Mouse (Mus musculus): ENCODE data around the gene Asgr1.
A peak's percentile ranks its signal among the peaks of the same experiment; 100 is the strongest.

DNA sequence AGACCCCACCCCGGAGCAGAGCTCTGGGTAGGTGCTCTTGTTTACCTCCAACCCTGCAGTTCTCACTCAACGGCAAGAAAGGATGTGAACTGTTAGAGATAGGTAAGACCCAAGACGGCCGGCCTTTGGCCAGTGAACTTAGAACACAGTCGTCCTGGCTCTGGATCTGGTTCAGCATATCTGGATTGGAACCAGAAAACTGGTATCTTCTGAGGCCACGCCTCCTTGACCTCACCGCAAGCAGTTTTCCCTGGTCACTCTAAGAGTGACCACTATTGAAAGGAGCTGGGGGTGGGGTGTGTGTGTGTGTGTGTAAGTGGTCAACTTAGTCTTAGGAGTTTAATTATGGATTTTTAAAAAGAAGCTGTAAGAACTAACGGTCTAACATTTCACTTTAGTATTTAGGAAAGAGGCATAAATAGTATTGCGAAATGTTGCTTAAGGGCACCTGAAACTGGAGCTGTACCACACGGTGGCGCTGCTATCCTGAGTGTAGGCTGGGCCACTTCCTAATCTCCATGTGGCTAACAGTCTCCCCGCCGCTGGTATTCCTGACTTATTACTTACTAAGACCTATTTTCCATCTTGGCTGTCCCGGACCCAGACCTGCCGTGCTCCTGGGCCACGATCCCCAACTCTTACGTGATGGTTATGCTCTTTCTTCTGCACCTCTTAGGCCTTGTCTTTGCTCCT lies 20.6 kb downstream of the Asgr1 start:
- TF ChIP-seq POLR2A (IDR thresholded peaks at IDR 0.05; ENCODE audit: low read depth, low read length): no peak
- peak; percentile 94 for TF ChIP-seq CTCF (IDR thresholded peaks at IDR 0.05; ENCODE audit: borderline replicate concordance, insufficient read depth, low read length)

Measured in embryonic fibroblast, embryonic 13.5 days (primary cell).